Mouse (Mus musculus) left cerebral cortex, postnatal 14 days (tissue): Measurements from ENCODE around the gene Cebpz. TPM values are rescaled to one million over a fixed set of nuclear protein-coding genes. Genes with fewer than 3 reads are reported as not detected.
A peak's percentile ranks its signal among the peaks of the same experiment; 100 is the strongest.

Experiments
- DNase-seq, 2 experiments: peaks; one replicate each; pipeline ENCODE4 v3.0.0; 2021 to 2022; ENCODE audit warnings: low spot score in 2 of 2, mixed read lengths in 1 of 2
- intact Hi-C: fragments of 180-260 bp; cut with DNase I; formaldehyde crosslinking; loops from one replicate; pipeline ENCODE4 v1.15.1; 2025
- total RNA-seq, 2 experiments: library from RNA; stranded (reverse); gene quantifications; 2 replicates each; pipeline ENCODE4 v1.2.3; 2021

Gene Cebpz
- total RNA-seq, 2 experiments from 2014 or later: 33.2 to 33.5 TPM

GRCm38 (mm10) chr17:78912861-78913281 lies 24.0 kb downstream of the Cebpz start:
- DNase-seq: peak; percentile 22 to 32
- intact Hi-C loops: no loop called here

- intact Hi-C loops: no loop called here
- no peak for DNase-seq
Observed at GRCm38 (mm10) chr17:78909374-78909773, 27.5 kb downstream of the Cebpz start.

- intact Hi-C loops: no loop called here
- no peak for DNase-seq
Observed at GRCm38 (mm10) chr17:78906892-78907291, 30.0 kb downstream of the Cebpz start, which contains the start of gene Sult6b1. Sult6b1 (minus strand) TSS chr17:78906992.

- DNase-seq: no peak
- intact Hi-C loops: no loop called here
Observed at GRCm38 (mm10) chr17:78903158-78903557, 33.7 kb downstream of the Cebpz start.

- peak; percentile 46 to 63 for DNase-seq
- intact Hi-C loops: no loop called here
Observed at GRCm38 (mm10) chr17:78895394-78895793, 41.5 kb downstream of the Cebpz start.

- no peak for DNase-seq
- intact Hi-C loops: no loop called here
Observed at GRCm38 (mm10) chr17:78894991-78895390, 41.9 kb downstream of the Cebpz start.

- DNase-seq: no peak
- intact Hi-C loops: no loop called here
Observed at GRCm38 (mm10) chr17:78891020-78891419, 45.8 kb downstream of the Cebpz start.

- DNase-seq: no peak
- intact Hi-C loops: no loop called here
Observed at GRCm38 (mm10) chr17:78889184-78889583, 47.7 kb downstream of the Cebpz start.

- intact Hi-C loops: no loop called here
- no peak for DNase-seq
Observed at GRCm38 (mm10) chr17:78888554-78888953, 48.3 kb downstream of the Cebpz start.

- DNase-seq: no peak
- intact Hi-C loops: no loop called here
Observed at GRCm38 (mm10) chr17:78885286-78886065, 51.4 kb downstream of the Cebpz start.

- no peak for DNase-seq
- intact Hi-C loops: no loop called here
Observed at GRCm38 (mm10) chr17:78883291-78883690, 53.6 kb downstream of the Cebpz start.

- intact Hi-C loops: no loop called here
- DNase-seq: peak; percentile 35 to 47
Observed at GRCm38 (mm10) chr17:78882401-78883112, 54.3 kb downstream of the Cebpz start, which contains the start of gene Eif2ak2. Eif2ak2 (minus strand) TSS chr17:78882573.

GRCm38 (mm10) chr17:78881878-78882304 lies 55.0 kb downstream of the Cebpz start:
- DNase-seq: peak in 1 of 2 experiments; percentile 6
- intact Hi-C loops: no loop called here

GRCm38 (mm10) chr17:78873886-78874285 lies 63.0 kb downstream of the Cebpz start:
- DNase-seq: no peak
- intact Hi-C loops: no loop called here

Other genes with a start within 250 kb of the Cebpz start
- gene Strn, start 199.9 kb downstream of the Cebpz start, total RNA-seq: 10 to 100 TPM; 70.4 to 75.8 TPM
- 10 to 100 TPM; 52.4 to 52.9 TPM for gene Heatr5b, start 101.7 kb downstream of the Cebpz start, total RNA-seq
- 10 to 100 TPM; 31.5 to 31.9 TPM for gene Gpatch11, start 101.5 kb downstream of the Cebpz start, total RNA-seq
- 1 to 10 TPM; 3.4 to 5.7 TPM for gene Eif2ak2, start 54.5 kb downstream of the Cebpz start, total RNA-seq
- gene Sult6b1, start 30.1 kb downstream of the Cebpz start, total RNA-seq: not detected
- 10 to 100 TPM; 34.3 to 35.4 TPM for gene Cebpzos, start 20.6 kb downstream of the Cebpz start, total RNA-seq
- 10 to 100 TPM; 59.3 to 66.2 TPM for gene Ndufaf7, start 70 bp upstream of the Cebpz start, total RNA-seq
- 10 to 100 TPM; 11.2 to 11.3 TPM for gene Prkd3, start 83.8 kb upstream of the Cebpz start, total RNA-seq
- 10 to 100 TPM in 1 of 2 experiments, 1 to 10 TPM in 1; 7.9 to 12.5 TPM for gene Qpct, start 114.8 kb upstream of the Cebpz start, total RNA-seq